Mouse (Mus musculus): ENCODE results near the gene 4930412O13Rik. TPM values are rescaled to one million over a fixed set of nuclear protein-coding genes. Genes with fewer than 3 reads are reported as not detected.

4930412O13Rik gene
- polyA plus RNA-seq, 1 experiment from 2014 or later = 3.3 TPM

DNA sequence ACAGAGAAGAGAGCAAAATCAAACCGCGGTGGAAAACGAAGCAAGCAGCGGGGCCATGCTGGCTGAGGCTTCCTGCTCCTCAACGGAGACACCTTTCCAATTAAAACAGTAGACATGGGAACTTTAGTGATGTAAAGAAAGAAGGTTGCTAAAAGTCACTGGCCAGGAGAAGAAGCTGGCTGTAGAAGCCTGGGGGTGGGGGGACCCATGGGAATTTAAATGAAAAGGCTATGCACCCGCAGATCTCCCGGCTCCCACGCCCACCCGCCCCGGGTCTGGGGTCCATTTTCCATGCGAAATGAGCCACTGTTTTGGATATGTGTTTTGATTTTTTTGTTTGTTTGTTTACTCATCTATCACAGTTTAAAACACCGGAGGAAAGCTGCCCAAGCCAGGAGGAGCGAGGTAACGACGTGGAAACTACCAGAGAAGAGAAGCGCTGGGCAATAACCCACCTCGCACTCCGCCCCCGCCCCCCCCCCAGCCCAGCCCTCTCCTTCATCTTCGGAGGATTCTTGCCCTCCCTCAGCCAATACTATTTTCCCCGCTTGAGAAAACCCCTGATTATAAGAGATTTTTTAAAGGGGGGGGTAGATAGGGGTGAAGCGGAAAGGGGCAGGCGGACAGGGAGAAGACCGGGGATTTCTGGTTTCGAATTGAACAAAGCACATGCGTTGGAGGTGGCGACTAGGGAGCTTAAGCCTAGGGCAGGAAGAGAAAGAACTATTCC, 2.9 kb downstream of the 4930412O13Rik start:
- peak overlapping the region; percentile 57 for H3K4me3 ChIP-seq (replicated peaks; ENCODE audit: low read depth, low read length)
- no peak for TF ChIP-seq CTCF (IDR thresholded peaks at IDR 0.05; ENCODE audit: low read depth)
- ATAC-seq (replicated peaks; ENCODE audit: low FRiP score, low read depth) = no peak
- no peaks in the 10 kb centered on the region for H3K9me3 ChIP-seq (replicated peaks; ENCODE audit: low read length)
- H3K4me2 ChIP-seq (ENCODE audit: low read length) = peak overlapping the region; percentile 91
- 2% methylated on average over 27 of the region's 27 CpGs for WGBS
- H3K27ac ChIP-seq = peak overlapping the region; percentile 81
- peaks cover 58% of the 10 kb centered on the region for H3K27me3 ChIP-seq (ENCODE audit: insufficient read depth, low read length)
- H3K9ac ChIP-seq (ENCODE audit: low read depth, low read length) = peak overlapping the region; percentile 56
- no peak for DNase-seq (ENCODE audit: low spot score)
- no peaks in the 10 kb centered on the region for H3K36me3 ChIP-seq (ENCODE audit: insufficient read depth, low read length)
- H3K4me1 ChIP-seq (replicated peaks; ENCODE audit: insufficient read depth, low read length) = peaks cover 4% of the 10 kb centered on the region; the same call in 1 of the 2 replicates

DNA sequence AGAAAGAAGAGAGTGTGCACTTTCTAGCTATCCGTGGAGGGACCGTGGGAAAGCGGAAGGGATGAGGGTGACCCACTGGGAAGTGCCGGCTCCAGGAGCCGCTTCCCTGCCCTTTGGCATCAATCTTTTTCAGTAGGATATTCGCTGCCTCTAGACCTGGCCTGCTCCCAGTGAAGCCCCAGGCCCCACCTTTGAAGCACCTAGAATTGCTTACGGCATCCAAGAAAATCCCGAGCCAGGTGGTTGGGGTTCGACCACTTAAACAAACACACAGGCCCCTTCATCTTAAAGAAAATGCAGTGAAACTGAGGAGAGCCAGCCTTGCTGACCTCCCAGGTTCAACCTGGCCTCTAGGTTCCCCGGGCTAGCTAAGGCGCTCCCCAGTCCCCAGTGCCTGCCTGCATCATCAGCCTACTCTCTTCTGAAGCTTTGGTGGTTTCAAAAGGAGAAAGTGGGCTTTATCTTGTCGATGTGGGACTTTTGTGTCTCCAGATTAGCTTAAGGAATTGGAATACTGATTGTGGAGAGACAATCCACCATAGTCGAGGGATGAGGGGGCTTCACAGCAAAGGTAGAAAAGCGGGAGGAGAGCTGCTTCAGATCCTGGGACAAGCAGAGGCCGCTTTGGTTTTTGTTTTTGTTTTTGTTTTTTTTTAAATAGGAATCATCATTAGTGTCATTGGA, 3.6 kb downstream of the 4930412O13Rik start:
- ATAC-seq (replicated peaks; ENCODE audit: low FRiP score, low read depth) (no peak), DNase-seq (ENCODE audit: low spot score) (no peak)
- Histone ChIP-seq H3K36me3 (ENCODE audit: insufficient read depth, low read length) (no peaks in the 10 kb centered on the region), H3K9ac (ENCODE audit: low read depth, low read length) (peak overlapping the region; percentile 56; the same call in 1 of the 2 replicates), H3K9me3 (replicated peaks; ENCODE audit: low read length) (no peaks in the 10 kb centered on the region), H3K4me3 (replicated peaks; ENCODE audit: low read depth, low read length) (peak overlapping the region; percentile 57), H3K4me2 (ENCODE audit: low read length) (peak overlapping the region; percentile 91), H3K27me3 (ENCODE audit: insufficient read depth, low read length) (peaks cover 65% of the 10 kb centered on the region), H3K4me1 (replicated peaks; ENCODE audit: insufficient read depth, low read length) (peaks cover 4% of the 10 kb centered on the region; the same call in 1 of the 2 replicates), H3K27ac (peak overlapping the region; percentile 81)
- 7% methylated on average over 15 of the region's 15 CpGs for WGBS
- no peak for TF ChIP-seq CTCF (IDR thresholded peaks at IDR 0.05; ENCODE audit: low read depth)

DNA sequence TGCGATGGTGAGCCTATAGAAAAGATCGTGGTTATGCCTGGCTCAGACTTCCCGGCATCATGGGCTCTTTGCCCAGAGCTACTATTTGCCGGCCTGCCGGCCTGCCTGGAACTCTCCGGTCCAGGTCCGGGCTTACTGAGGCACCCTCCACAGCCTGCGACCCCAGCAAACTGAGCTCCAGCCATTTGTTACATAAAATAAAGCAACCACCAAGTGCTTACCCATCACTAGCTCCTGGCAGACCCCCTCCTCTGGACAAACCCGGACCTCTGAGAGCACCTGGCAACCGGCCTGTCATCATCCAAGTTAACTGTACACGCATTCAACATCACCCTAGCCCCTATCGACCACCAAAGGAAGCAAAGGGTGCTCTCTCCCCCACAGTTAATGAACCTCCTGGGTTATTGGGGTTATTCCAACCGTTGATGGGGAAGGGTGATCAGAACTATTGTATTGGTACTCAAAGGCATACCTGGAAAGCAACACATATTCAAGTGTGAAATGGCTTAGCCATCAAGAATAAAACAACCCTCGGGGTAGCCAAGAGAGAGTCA, 4.2 kb downstream of the 4930412O13Rik start:
- no peak for TF ChIP-seq CTCF (IDR thresholded peaks at IDR 0.05; ENCODE audit: low read depth)
- Histone ChIP-seq H3K36me3 (ENCODE audit: insufficient read depth, low read length) (no peaks in the 10 kb centered on the region), H3K4me1 (replicated peaks; ENCODE audit: insufficient read depth, low read length) (peaks cover 4% of the 10 kb centered on the region; the same call in 1 of the 2 replicates), H3K4me2 (ENCODE audit: low read length) (peak overlapping the region; percentile 91), H3K4me3 (replicated peaks; ENCODE audit: low read depth, low read length) (peak overlapping the region; percentile 57), H3K27me3 (ENCODE audit: insufficient read depth, low read length) (peaks cover 70% of the 10 kb centered on the region), H3K9ac (ENCODE audit: low read depth, low read length) (peak overlapping the region; percentile 53; the same call in 1 of the 2 replicates), H3K9me3 (replicated peaks; ENCODE audit: low read length) (no peaks in the 10 kb centered on the region), H3K27ac (peak overlapping the region; percentile 57; the same call in 1 of the 2 replicates)
- ATAC-seq (replicated peaks; ENCODE audit: low FRiP score, low read depth) (no peak), DNase-seq (ENCODE audit: low spot score) (no peak)
- WGBS = 11% methylated on average over 14 of the region's 14 CpGs

DNA sequence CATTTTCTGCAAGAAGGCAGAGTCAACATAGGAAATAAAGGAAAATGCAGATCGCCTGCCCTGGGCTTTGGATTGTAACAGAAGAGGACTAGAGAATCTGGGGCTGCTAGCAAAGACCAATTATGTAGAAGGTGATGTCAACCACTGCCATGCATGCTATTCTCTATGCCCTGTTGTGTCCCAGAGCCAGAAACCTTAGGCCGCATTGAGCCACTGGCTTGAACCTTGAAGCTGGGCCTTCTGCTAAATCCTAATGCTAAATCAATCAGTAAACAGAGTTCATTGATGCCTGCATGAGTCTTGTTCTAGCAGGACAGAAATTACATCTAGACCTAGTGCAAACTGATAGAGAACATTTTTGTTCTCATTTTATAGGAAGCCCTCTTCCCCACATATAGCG, 5.0 kb downstream of the 4930412O13Rik start:
- Histone ChIP-seq H3K4me3 (replicated peaks; ENCODE audit: low read depth, low read length) (peak overlapping the region; percentile 57), H3K4me1 (replicated peaks; ENCODE audit: insufficient read depth, low read length) (peaks cover 4% of the 10 kb centered on the region; the same call in 1 of the 2 replicates), H3K27me3 (ENCODE audit: insufficient read depth, low read length) (peaks cover 72% of the 10 kb centered on the region), H3K9ac (ENCODE audit: low read depth, low read length) (peak overlapping the region; percentile 53; the same call in 1 of the 2 replicates), H3K9me3 (replicated peaks; ENCODE audit: low read length) (no peaks in the 10 kb centered on the region), H3K4me2 (ENCODE audit: low read length) (peak overlapping the region; percentile 91), H3K36me3 (ENCODE audit: insufficient read depth, low read length) (no peaks in the 10 kb centered on the region), H3K27ac (no peak overlapping the region)
- 20% methylated on average over 3 of the region's 3 CpGs for WGBS
- DNase-seq (ENCODE audit: low spot score) (no peak), ATAC-seq (replicated peaks; ENCODE audit: low FRiP score, low read depth) (no peak)
- TF ChIP-seq CTCF (IDR thresholded peaks at IDR 0.05; ENCODE audit: low read depth) = no peak

DNA sequence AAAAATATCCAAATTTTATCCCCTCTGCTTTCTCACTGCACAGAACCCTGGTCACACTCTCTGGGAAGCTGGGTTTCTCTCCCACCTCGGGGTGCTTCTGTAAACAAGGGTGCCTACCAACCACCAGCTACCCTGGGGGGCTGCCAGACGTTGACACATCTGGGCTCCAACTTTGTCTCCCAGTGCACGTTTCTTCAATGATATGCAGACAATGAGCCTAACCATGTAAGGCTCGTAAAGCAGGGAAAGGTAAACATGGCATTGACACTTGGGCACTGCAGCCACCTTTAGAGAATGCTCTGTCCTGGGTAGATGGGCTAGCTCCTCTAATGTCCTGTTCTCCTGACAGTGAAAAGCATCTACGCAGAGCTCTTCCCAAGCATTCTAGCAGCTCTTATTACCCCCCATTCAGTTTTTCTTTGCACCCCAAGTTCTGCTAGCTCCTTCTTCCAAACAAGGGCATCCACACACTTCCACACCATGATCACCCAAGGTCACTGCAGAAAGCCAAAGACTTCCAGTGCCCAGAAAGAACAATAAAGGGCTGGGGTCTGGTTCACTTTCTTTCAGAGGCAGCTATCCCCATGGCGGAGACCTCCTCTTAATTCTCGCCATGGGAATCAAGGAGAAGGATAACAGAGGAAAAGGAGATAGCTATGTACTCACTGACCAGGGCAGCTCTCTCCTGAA, 6.0 kb downstream of the 4930412O13Rik start:
- peak overlapping the region; percentile 3 for H3K27ac ChIP-seq

More for the DNA sequence above, 6.0 kb downstream of the 4930412O13Rik start:
- H3K9me3 ChIP-seq (replicated peaks; ENCODE audit: low read length) = no peaks in the 10 kb centered on the region
- H3K27me3 ChIP-seq (ENCODE audit: insufficient read depth, low read length) = peaks cover 67% of the 10 kb centered on the region
- peak overlapping the region; percentile 91 for H3K4me2 ChIP-seq (ENCODE audit: low read length)
- peaks cover 4% of the 10 kb centered on the region; the same call in 1 of the 2 replicates for H3K4me1 ChIP-seq (replicated peaks; ENCODE audit: insufficient read depth, low read length)
- 5% methylated on average over 7 of the region's 7 CpGs for WGBS
- H3K9ac ChIP-seq (ENCODE audit: low read depth, low read length) = peak overlapping the region; percentile 53
- H3K4me3 ChIP-seq (replicated peaks; ENCODE audit: low read depth, low read length) = peak overlapping the region; percentile 57
- no peaks in the 10 kb centered on the region for H3K36me3 ChIP-seq (ENCODE audit: insufficient read depth, low read length)
- no peak for DNase-seq (ENCODE audit: low spot score)
- ATAC-seq (replicated peaks; ENCODE audit: low FRiP score, low read depth) = no peak
- no peak for TF ChIP-seq CTCF (IDR thresholded peaks at IDR 0.05; ENCODE audit: low read depth)
